Mouse (Mus musculus): ENCODE measurements around the gene Pdcd10. TPM values are rescaled to one million over a fixed set of nuclear protein-coding genes. Genes with fewer than 3 reads are reported as not detected.

Gene Pdcd10
- polyA plus RNA-seq (2015; fragmentation: Nextera tagmentation; extraction: Ambion mirVana): 43.8 and 45.0 TPM in 2 replicates

- WGBS (ENCODE audit: insufficient replicate concordance): under 1% methylated on average over 35 of the region's 35 CpGs
- peak; percentile 93 for ATAC-seq (ENCODE audit: low read depth)
- H3K9me3 ChIP-seq (replicated peaks; ENCODE audit: control insufficient read depth, low read length): no peaks in the 10 kb centered on the region
Measured at GRCm38 (mm10) chr3:75556695-75557291, at the start of gene Pdcd10. Gene Pdcd10, minus strand, starts transcription at chr3:75556856.

GRCm38 (mm10) chr3:75584898-75585297 lies 28.2 kb upstream of the Pdcd10 start:
- H3K9me3 ChIP-seq (replicated peaks; ENCODE audit: control insufficient read depth, low read length): no peaks in the 10 kb centered on the region
- H3K9ac ChIP-seq (ENCODE audit: low read depth, low read length): no peak overlapping the region
- ATAC-seq (ENCODE audit: low read depth): no peak
- WGBS (ENCODE audit: insufficient replicate concordance): 63% methylated on average over 4 of the region's 4 CpGs
- H3K27ac ChIP-seq (ENCODE audit: low read length): no peak overlapping the region
- H3K27me3 ChIP-seq (ENCODE audit: control insufficient read depth, insufficient read depth, low read depth, low read length): no peaks in the 10 kb centered on the region
- H3K4me1 ChIP-seq (ENCODE audit: control insufficient read depth, low read depth, low read length): no peaks in the 10 kb centered on the region
- H3K36me3 ChIP-seq (ENCODE audit: control insufficient read depth, insufficient read depth): no peaks in the 10 kb centered on the region
- H3K4me3 ChIP-seq (ENCODE audit: low read depth, low read length): no peak overlapping the region
- no peak overlapping the region for H3K4me2 ChIP-seq (ENCODE audit: low read depth, low read length)

More at GRCm38 (mm10) chr3:75556695-75557291, at the start of gene Pdcd10:
- Histone ChIP-seq H3K9ac (ENCODE audit: low read depth, low read length) (peak within 1 kb of the TSS; percentile 97), H3K4me3 (ENCODE audit: low read depth, low read length) (peak within 1 kb of the TSS; percentile 98), H3K27me3 (ENCODE audit: control insufficient read depth, insufficient read depth, low read depth, low read length) (no peaks in the 10 kb centered on the region; the same call in 1 of the 2 replicates), H3K4me1 (ENCODE audit: control insufficient read depth, low read depth, low read length) (peaks cover 11% of the 10 kb centered on the region), H3K27ac (ENCODE audit: low read length) (peak within 1 kb of the TSS; percentile 95), H3K4me2 (ENCODE audit: low read depth, low read length) (peak within 1 kb of the TSS; percentile 99), H3K36me3 (ENCODE audit: control insufficient read depth, insufficient read depth) (no peaks in the 10 kb centered on the region)

DNA sequence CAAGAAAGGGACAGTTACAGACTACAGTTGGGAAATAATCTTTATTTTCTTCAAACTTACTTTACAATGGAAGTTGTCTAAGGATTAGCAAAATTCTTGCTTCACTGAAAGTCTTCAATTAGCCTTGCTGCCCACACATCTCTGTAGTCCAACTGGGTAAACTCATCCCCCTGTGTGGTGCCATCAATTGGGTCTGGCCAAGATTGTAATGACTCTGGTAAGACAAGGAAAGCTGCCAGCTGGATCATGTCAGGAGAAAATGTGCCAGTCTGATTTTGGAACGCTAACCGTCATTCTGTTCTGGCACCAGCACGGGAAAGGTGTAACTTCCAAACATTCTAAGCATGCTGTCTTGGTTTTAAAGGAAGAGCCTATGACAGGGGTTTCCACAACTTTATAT lies 26.6 kb upstream of the Pdcd10 start:
- Histone ChIP-seq H3K4me2 (ENCODE audit: low read depth, low read length) (no peak overlapping the region), H3K9me3 (replicated peaks; ENCODE audit: control insufficient read depth, low read length) (no peaks in the 10 kb centered on the region), H3K4me1 (ENCODE audit: control insufficient read depth, low read depth, low read length) (no peaks in the 10 kb centered on the region), H3K36me3 (ENCODE audit: control insufficient read depth, insufficient read depth) (no peaks in the 10 kb centered on the region), H3K9ac (ENCODE audit: low read depth, low read length) (no peak overlapping the region), H3K27ac (ENCODE audit: low read length) (no peak overlapping the region), H3K4me3 (ENCODE audit: low read depth, low read length) (no peak overlapping the region), H3K27me3 (ENCODE audit: control insufficient read depth, insufficient read depth, low read depth, low read length) (no peaks in the 10 kb centered on the region)
- ATAC-seq (ENCODE audit: low read depth): no peak
- WGBS (ENCODE audit: insufficient replicate concordance): 80% methylated on average over 3 of the region's 3 CpGs

DNA sequence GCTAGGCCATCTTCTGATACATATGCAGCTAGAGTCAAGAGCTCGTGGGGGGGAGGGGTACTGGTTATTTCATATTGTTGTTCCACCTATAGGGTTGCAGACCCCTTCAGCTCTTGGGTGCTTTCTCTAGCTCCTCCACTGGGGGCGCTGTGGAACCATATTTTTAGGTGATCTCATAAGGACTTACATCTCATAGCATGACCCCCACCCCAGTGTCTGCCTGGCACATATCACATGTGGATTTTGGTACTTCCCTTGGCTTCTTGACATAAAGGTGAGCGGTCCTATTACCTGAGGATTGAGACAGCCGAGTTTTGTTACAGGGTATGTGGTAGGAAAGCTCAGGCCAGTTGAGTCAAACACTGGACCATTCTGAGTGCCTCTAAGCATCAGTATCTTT lies 22.7 kb upstream of the Pdcd10 start:
- 29% methylated on average over 4 of the region's 4 CpGs for WGBS (ENCODE audit: insufficient replicate concordance)
- Histone ChIP-seq H3K4me2 (ENCODE audit: low read depth, low read length) (no peak overlapping the region), H3K27ac (ENCODE audit: low read length) (no peak overlapping the region), H3K9me3 (replicated peaks; ENCODE audit: control insufficient read depth, low read length) (no peaks in the 10 kb centered on the region), H3K4me1 (ENCODE audit: control insufficient read depth, low read depth, low read length) (no peaks in the 10 kb centered on the region), H3K9ac (ENCODE audit: low read depth, low read length) (no peak overlapping the region), H3K27me3 (ENCODE audit: control insufficient read depth, insufficient read depth, low read depth, low read length) (no peaks in the 10 kb centered on the region), H3K36me3 (ENCODE audit: control insufficient read depth, insufficient read depth) (no peaks in the 10 kb centered on the region), H3K4me3 (ENCODE audit: low read depth, low read length) (no peak overlapping the region)
- no peak for ATAC-seq (ENCODE audit: low read depth)

- Histone ChIP-seq H3K9ac (ENCODE audit: low read depth, low read length) (no peak overlapping the region), H3K4me3 (ENCODE audit: low read depth, low read length) (no peak overlapping the region), H3K36me3 (ENCODE audit: control insufficient read depth, insufficient read depth) (no peaks in the 10 kb centered on the region), H3K27ac (ENCODE audit: low read length) (no peak overlapping the region), H3K27me3 (ENCODE audit: control insufficient read depth, insufficient read depth, low read depth, low read length) (no peaks in the 10 kb centered on the region), H3K4me1 (ENCODE audit: control insufficient read depth, low read depth, low read length) (no peaks in the 10 kb centered on the region), H3K4me2 (ENCODE audit: low read depth, low read length) (no peak overlapping the region), H3K9me3 (replicated peaks; ENCODE audit: control insufficient read depth, low read length) (no peaks in the 10 kb centered on the region)
- no peak for ATAC-seq (ENCODE audit: low read depth)
- WGBS (ENCODE audit: insufficient replicate concordance): 43% methylated on average over 1 of the region's 1 CpGs
Measured at GRCm38 (mm10) chr3:75575582-75575981, 18.9 kb upstream of the Pdcd10 start.

DNA sequence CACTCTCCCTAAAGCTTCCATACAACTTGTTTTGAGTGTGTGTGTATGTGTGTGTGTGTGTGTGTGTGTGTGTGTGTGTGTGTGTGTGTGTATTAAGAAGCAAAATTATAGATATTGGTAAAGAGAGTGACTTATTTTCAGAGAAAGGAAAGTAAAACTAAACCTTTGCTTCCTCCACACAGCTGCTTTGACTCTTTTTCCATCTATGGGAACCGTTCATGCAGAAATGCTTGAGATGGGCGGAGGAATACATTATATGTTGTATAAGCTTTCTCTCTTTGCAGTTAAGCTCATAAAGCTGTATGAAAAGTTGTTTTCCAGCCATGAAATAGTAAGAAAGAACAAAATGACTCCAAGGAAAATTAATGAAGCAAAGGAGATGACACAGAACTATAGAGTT lies 17.4 kb upstream of the Pdcd10 start:
- Histone ChIP-seq H3K27ac (ENCODE audit: low read length) (no peak overlapping the region), H3K9me3 (replicated peaks; ENCODE audit: control insufficient read depth, low read length) (no peaks in the 10 kb centered on the region), H3K27me3 (ENCODE audit: control insufficient read depth, insufficient read depth, low read depth, low read length) (no peaks in the 10 kb centered on the region), H3K9ac (ENCODE audit: low read depth, low read length) (no peak overlapping the region), H3K4me1 (ENCODE audit: control insufficient read depth, low read depth, low read length) (no peaks in the 10 kb centered on the region), H3K4me2 (ENCODE audit: low read depth, low read length) (no peak overlapping the region), H3K4me3 (ENCODE audit: low read depth, low read length) (no peak overlapping the region), H3K36me3 (ENCODE audit: control insufficient read depth, insufficient read depth) (no peaks in the 10 kb centered on the region)
- no peak for ATAC-seq (ENCODE audit: low read depth)
- WGBS (ENCODE audit: insufficient replicate concordance): 69% methylated on average over 2 of the region's 2 CpGs

GRCm38 (mm10) chr3:75557292-75557691 lies 636 bp upstream of the Pdcd10 start, which contains the start of gene Serpini1:
Gene Serpini1, plus strand, starts transcription at chr3:75557547.
- H3K4me2 ChIP-seq (ENCODE audit: low read depth, low read length): peak within 1 kb of the TSS; percentile 99
- no peaks in the 10 kb centered on the region for H3K36me3 ChIP-seq (ENCODE audit: control insufficient read depth, insufficient read depth)
- peak within 1 kb of the TSS; percentile 98 for H3K4me3 ChIP-seq (ENCODE audit: low read depth, low read length)
- H3K4me1 ChIP-seq (ENCODE audit: control insufficient read depth, low read depth, low read length): peaks cover 11% of the 10 kb centered on the region
- no peaks in the 10 kb centered on the region for H3K9me3 ChIP-seq (replicated peaks; ENCODE audit: control insufficient read depth, low read length)
- peak; percentile 82 for ATAC-seq (ENCODE audit: low read depth)
- H3K27me3 ChIP-seq (ENCODE audit: control insufficient read depth, insufficient read depth, low read depth, low read length): no peaks in the 10 kb centered on the region; the same call in 1 of the 2 replicates
- H3K27ac ChIP-seq (ENCODE audit: low read length): peak within 1 kb of the TSS; percentile 95
- 0% methylated on average over 19 of the region's 19 CpGs for WGBS (ENCODE audit: insufficient replicate concordance)
- H3K9ac ChIP-seq (ENCODE audit: low read depth, low read length): peak within 1 kb of the TSS; percentile 97

GRCm38 (mm10) chr3:75556121-75556694 lies 448 bp downstream of the Pdcd10 start:
- peak overlapping the region; percentile 98 for H3K4me3 ChIP-seq (ENCODE audit: low read depth, low read length)
- peak; percentile 37 for ATAC-seq (ENCODE audit: low read depth)
- no peaks in the 10 kb centered on the region for H3K9me3 ChIP-seq (replicated peaks; ENCODE audit: control insufficient read depth, low read length)
- no peaks in the 10 kb centered on the region; the same call in 1 of the 2 replicates for H3K27me3 ChIP-seq (ENCODE audit: control insufficient read depth, insufficient read depth, low read depth, low read length)
- peak overlapping the region; percentile 91 for H3K4me2 ChIP-seq (ENCODE audit: low read depth, low read length)
- no peaks in the 10 kb centered on the region for H3K36me3 ChIP-seq (ENCODE audit: control insufficient read depth, insufficient read depth)
- peaks cover 11% of the 10 kb centered on the region for H3K4me1 ChIP-seq (ENCODE audit: control insufficient read depth, low read depth, low read length)
- peak overlapping the region; percentile 93 for H3K27ac ChIP-seq (ENCODE audit: low read length)
- WGBS (ENCODE audit: insufficient replicate concordance): under 1% methylated on average over 36 of the region's 36 CpGs
- H3K9ac ChIP-seq (ENCODE audit: low read depth, low read length): peak overlapping the region; percentile 97

DNA sequence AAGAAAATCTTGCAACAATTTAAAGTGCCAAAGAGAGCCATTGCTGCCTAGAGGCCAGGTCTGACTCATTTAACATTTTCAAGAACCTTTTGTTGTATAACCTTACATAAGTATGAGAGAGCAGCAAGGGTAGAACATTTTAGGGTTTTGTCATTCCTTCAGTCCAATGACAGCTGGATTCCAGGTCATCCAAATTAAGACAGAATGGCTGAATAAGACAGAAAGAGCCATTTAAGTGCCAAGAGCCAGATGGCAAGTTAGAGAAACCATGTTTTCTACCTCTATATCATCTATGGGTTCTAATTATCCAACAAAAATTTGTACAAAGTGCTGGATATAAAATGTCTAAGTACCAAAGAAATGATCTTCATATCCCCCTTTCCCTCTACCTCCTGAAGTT lies 5.4 kb downstream of the Pdcd10 start:
- H3K9me3 ChIP-seq (replicated peaks; ENCODE audit: control insufficient read depth, low read length): no peaks in the 10 kb centered on the region
- H3K4me1 ChIP-seq (ENCODE audit: control insufficient read depth, low read depth, low read length): peaks cover 3% of the 10 kb centered on the region
- no peak overlapping the region for H3K27ac ChIP-seq (ENCODE audit: low read length)
- no peak overlapping the region for H3K9ac ChIP-seq (ENCODE audit: low read depth, low read length)
- no peaks in the 10 kb centered on the region for H3K27me3 ChIP-seq (ENCODE audit: control insufficient read depth, insufficient read depth, low read depth, low read length)
- no peak for ATAC-seq (ENCODE audit: low read depth)
- H3K4me2 ChIP-seq (ENCODE audit: low read depth, low read length): no peak overlapping the region
- H3K4me3 ChIP-seq (ENCODE audit: low read depth, low read length): no peak overlapping the region
- no peaks in the 10 kb centered on the region for H3K36me3 ChIP-seq (ENCODE audit: control insufficient read depth, insufficient read depth)
